8 mouse cellular contexts compared by ENCODE assay signal in the genomic region with DNA sequence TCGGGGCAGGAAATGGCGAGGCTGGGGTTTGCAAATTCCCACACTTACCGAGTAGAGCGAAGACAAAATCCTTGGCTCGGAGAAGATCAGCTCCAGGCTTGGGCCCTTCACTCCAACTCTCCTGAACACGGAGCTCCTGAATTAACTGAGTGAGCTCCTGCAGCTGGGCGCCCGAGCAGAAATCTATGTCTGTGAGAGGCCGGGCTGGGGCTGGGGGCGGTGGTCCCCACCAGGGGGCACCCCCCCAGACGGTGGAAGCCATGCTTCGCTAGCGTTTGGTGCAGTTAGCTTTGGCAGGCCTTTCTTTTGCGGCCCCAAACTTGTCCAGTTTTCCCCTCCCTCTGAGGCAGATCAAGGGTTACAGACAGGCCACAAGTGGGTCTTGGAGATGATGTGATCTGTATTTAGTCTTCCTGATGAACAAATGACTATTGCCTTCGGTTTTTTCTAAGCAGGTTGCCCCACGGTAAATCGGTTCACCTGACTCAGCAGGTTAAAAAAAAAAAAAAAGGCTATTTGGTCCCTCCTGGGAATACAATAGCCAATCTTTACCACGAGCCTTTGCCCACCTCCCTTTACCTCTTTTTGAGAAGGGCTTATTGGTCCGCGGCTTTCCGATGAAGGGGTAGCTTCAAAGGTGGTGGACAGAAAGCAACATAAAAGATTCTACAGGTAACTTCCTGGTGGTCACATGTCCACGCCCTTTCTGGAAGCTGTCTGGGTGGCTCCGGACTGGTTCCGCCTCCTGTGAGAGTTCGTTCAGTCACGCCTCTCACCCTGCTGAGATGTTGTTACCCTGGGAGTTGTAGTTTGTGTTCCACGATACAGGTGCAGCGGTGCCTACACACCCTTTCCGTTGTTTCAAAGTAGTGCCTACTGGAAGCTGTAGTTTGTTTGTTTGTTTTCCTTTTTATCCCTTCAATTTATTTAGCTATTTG. TPM values are rescaled to one million over a fixed set of nuclear protein-coding genes. Genes with fewer than 3 reads are reported as not detected.
DNase-seq lines count a peak whose midpoint lies in the region; ATAC-seq lines count a peak whose summit lies in the region.

A gene (minus strand): TSS at position 653 of the 938 bp plus-strand sequence.

- WGBS in hindbrain, embryonic 14.5 days = 5% methylated on average over 29 of the region's 29 CpGs
- WGBS in liver, embryonic 11.5 days = 14% methylated on average over 29 of the region's 29 CpGs
- 5% methylated on average over 29 of the region's 29 CpGs for WGBS in neural tube, embryonic 15.5 days

- H3K27me3 ChIP-seq in hindbrain, embryonic 14.5 days (ENCODE audit: control insufficient read depth, insufficient read depth, low read length) = peaks cover 21% of the 10 kb centered on the region
- H3K27me3 ChIP-seq in liver, embryonic 11.5 days (replicated peaks; ENCODE audit: control insufficient read depth, insufficient read depth, low read length) = peaks cover 59% of the 10 kb centered on the region
- peaks cover 21% of the 10 kb centered on the region for H3K27me3 ChIP-seq in neural tube, embryonic 15.5 days (replicated peaks)

- peak; percentile 25 for DNase-seq in thymus, postnatal 14 days
- no peak for DNase-seq in thymus, postnatal 10 days (ENCODE audit: low spot score in 2 of 2)
- no peak for DNase-seq in hindbrain, embryonic 14.5 days (ENCODE audit: low spot score)
- DNase-seq in liver, embryonic 11.5 days (ENCODE audit: low spot score) = no peak
- DNase-seq in left cerebral cortex, adult 9 months (ENCODE audit: low spot score in 2 of 2) = no peak
- no peak for DNase-seq in spleen, postnatal 36 days (ENCODE audit: low spot score in 2 of 2)
- DNase-seq in right cerebral cortex, postnatal 4 days = no peak

- H3K4me1 ChIP-seq in hindbrain, embryonic 14.5 days (replicated peaks; ENCODE audit: control insufficient read depth, insufficient read depth, low read length) = peaks cover 27% of the 10 kb centered on the region
- H3K4me1 ChIP-seq in liver, embryonic 11.5 days (replicated peaks; ENCODE audit: control insufficient read depth, insufficient read depth, low read length) = peaks cover 41% of the 10 kb centered on the region
- H3K4me1 ChIP-seq in neural tube, embryonic 15.5 days = peaks cover 52% of the 10 kb centered on the region

- no peaks in the 10 kb centered on the region for H3K36me3 ChIP-seq in hindbrain, embryonic 14.5 days (replicated peaks; ENCODE audit: control insufficient read depth, insufficient read depth)
- H3K36me3 ChIP-seq in liver, embryonic 11.5 days (ENCODE audit: control insufficient read depth, insufficient read depth, low read length) = no peaks in the 10 kb centered on the region
- no peaks in the 10 kb centered on the region for H3K36me3 ChIP-seq in neural tube, embryonic 15.5 days

- 0 out of 2 replicates have a peak within 1 kb of the TSS, but pooled peaks have one; percentile 4 for H3K9ac ChIP-seq in hindbrain, embryonic 14.5 days
- peak within 1 kb of the TSS; percentile 25; the same call in 1 of the 2 replicates for H3K9ac ChIP-seq in liver, embryonic 11.5 days (ENCODE audit: low read depth, low read length)
- no peak within 1 kb of the TSS for H3K9ac ChIP-seq in neural tube, embryonic 15.5 days (replicated peaks)

- H3K4me2 ChIP-seq in hindbrain, embryonic 14.5 days (replicated peaks) = peak within 1 kb of the TSS; percentile 88
- H3K4me2 ChIP-seq in liver, embryonic 11.5 days = peak within 1 kb of the TSS; percentile 94
- H3K4me2 ChIP-seq in neural tube, embryonic 15.5 days = peak within 1 kb of the TSS; percentile 87

- H3K9me3 ChIP-seq in hindbrain, embryonic 14.5 days (ENCODE audit: control insufficient read depth, low read length) = no peaks in the 10 kb centered on the region
- H3K9me3 ChIP-seq in liver, embryonic 11.5 days (ENCODE audit: control insufficient read depth, low read length) = no peaks in the 10 kb centered on the region
- H3K9me3 ChIP-seq in neural tube, embryonic 15.5 days (replicated peaks) = no peaks in the 10 kb centered on the region

- ATAC-seq in hindbrain, embryonic 14.5 days (ENCODE audit: low FRiP score) = no peak
- ATAC-seq in liver, embryonic 11.5 days (replicated peaks; ENCODE audit: low FRiP score) = no peak
- no peak for ATAC-seq in neural tube, embryonic 15.5 days (ENCODE audit: low FRiP score)

- no peak within 1 kb of the TSS for H3K27ac ChIP-seq in hindbrain, embryonic 14.5 days
- no peak within 1 kb of the TSS for H3K27ac ChIP-seq in liver, embryonic 11.5 days (ENCODE audit: low read depth, low read length)
- H3K27ac ChIP-seq in neural tube, embryonic 15.5 days (replicated peaks) = no peak within 1 kb of the TSS

- H3K4me3 ChIP-seq in hindbrain, embryonic 14.5 days (replicated peaks; ENCODE audit: low read length) = no peak within 1 kb of the TSS
- peak within 1 kb of the TSS; percentile 58 for H3K4me3 ChIP-seq in liver, embryonic 11.5 days (ENCODE audit: low read depth, low read length)
- peak within 1 kb of the TSS; percentile 11; the same call in 1 of the 2 replicates for H3K4me3 ChIP-seq in neural tube, embryonic 15.5 days (replicated peaks)

RNA-seq across cellular contexts. Expression of the gene that starts here (rescaled TPM):
- polyA plus RNA-seq in hindbrain, embryonic 14.5 days (2014; fragmentation: Nextera tagmentation; extraction: Ambion mirVana) = 0.90 and 1.9 TPM in 2 replicates
- 0.96 and 1.2 TPM in 2 replicates for polyA plus RNA-seq in liver, embryonic 11.5 days (2014; fragmentation: Nextera tagmentation; extraction: Ambion mirVana)
- polyA plus RNA-seq in neural tube, embryonic 15.5 days (2015; fragmentation: Nextera tagmentation; extraction: Ambion mirVana) = 1.1 and 4.2 TPM in 2 replicates
